Mouse (Mus musculus) neural tube, embryonic 10.5 days (tissue): ENCODE measurements around the gene Fhod1.
A peak's percentile ranks its signal among the peaks of the same experiment; 100 is the strongest.

ENCODE experiments used
- DNase-seq: peaks from one replicate; pipeline ENCODE4 v3.0.0-alpha.2; 2017; ENCODE audit warnings: low spot score; ENCODE audit errors: extremely low spot score

The Fhod1 gene

DNA sequence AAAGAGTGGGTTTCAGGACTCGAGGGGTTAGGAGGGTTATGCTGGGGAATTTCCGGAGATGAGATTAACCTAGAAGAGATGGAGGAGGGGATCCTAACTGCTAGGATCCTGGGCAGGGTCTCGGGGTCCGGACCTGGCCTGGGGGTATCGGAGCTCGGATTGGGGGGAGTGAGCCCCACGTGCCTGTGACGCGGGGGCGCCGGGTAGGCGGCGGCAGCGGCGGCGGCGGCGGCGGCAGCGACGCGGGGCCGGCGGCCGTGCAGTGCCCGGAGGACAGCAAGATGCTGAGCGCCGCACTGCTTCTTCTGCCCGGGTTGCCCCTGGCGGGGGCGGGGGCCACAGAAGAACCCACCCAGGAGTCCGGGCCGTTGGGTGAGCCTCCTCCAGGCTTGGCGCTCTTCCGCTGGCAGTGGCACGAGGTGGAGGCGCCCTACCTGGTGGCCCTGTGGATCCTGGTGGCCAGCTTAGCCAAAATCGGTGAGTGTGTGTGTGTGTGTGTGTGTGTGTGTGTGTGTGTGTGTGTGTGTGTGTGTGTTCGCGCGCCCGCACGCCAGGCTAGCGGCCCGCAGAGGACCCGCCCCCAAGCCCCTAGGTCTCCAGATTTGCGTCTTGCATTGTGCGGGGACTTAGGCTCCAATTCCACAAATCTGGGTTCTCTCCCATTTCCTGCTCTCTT lies 1.5 kb upstream of the Fhod1 start:
- DNase-seq, result no peak

DNA sequence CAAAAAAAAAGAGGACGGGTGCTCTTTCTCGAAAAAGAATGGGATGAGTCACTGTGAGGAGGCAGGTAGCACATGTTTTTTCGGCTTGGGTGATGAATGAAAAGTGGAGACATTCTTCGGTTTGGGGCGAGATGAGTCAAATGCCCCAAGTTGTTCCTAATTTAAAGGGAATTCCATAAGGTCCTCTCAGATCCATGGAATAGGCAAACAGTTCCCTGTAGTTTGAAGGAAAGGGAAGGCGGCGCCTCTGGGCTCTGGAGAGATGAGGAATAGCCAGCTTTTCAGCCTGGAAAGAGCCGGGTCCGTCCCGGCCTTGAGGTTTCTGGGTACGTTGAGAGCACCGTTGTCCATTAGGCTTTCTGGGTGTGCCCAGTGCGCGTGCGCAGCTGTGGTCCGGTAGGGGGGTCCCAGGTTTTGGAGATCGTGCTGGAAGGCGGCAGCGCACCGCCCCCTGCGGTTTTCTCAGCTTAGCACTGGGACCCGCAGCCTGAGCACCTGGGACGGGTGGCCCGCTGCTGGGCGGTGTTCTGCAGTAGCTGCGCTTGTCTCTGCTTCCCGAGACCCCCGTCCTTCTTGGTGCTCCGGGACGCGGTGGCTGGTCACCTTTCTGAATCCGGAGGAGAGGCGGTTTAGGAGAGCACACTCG lies 820 bp upstream of the Fhod1 start, which contains the start of gene Slc9a5:
TSS of gene Slc9a5 (plus strand) at position 394 of the 646 bp plus-strand sequence.
- DNase-seq, result peak; percentile 84

DNA sequence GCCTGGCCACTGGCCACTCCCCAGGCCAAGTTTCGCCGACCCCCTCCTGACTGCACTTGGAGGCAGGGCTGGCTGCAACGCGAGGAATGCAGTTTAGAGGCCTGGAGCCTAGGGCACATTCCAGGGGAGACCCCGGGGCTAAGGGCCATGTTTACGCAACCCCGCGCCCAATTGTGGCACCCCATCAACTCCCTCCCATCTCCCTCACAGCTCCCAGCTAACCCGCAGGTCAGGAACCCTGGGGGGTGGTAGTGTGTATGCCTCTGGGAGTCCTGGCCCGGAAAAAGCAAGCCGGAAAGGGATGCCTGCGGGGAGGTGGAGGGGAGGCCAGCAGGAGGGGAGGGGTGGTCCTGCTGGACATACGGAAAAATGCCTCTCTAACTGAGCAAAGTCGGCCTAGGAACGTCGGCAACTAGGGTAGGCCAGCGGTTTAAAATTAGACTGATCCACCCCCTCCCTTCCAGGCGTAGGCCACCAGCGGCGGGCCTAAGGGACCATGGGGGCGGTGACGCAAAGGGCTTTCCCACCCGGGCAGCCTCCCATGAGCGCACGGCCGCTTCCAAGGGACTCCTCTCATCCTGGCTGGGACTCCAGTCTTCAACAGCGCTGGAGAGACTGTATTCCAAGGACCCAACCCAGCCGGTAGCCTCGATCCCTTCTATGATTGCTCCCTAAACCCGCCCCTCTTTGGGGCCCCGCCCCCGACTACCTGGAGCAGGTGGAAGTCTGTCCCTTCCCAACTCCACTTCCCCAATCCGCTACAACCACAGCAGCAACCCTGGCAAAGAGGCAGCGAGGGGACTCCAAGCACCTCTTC lies 934 bp downstream of the Fhod1 start:
- peak; percentile 55 for DNase-seq

DNA sequence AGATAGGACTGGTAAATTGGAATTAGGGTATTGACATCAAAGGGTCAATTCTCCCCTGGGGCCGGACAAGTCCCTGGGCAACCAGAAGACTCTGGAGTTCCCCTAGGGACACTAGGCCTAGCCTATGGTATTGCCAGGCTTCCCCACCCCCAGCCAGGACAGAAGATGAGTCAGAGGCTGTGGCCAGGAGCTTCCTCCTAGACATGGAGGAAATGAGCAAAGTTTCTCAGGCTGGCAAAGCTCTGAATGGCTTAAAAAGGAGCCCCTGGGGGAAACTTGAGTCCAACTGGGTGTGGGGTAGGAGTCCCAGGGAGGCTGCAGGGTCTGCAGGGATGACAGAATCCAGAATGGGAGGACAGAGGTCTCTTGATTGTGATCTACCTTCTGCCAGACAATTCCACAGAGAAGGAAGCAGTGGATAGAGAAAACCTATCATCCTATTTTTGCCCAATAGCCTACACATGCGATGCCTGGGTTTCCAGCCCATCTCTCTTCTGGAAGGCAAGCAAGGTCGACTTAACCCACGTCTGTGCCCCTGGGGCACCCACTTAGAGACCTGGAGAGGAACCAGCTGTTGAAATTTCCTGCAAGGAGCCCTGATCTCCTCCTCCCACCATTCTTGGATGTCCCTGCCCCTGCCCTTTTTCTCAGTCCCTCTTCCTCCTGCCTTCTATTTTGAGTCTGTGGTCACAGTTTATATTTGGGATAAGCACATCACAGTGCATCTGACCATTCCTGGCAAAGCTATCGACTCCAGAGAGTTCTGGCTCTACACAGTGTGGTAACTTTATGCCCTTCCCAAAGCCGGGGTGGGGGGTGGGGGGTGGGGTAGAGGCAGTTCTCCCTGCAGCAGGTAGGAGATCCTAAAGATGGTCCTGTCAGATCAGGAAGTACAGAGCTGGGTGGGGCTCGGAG lies 2.4 kb downstream of the Fhod1 start:
- DNase-seq, result no peak

DNA sequence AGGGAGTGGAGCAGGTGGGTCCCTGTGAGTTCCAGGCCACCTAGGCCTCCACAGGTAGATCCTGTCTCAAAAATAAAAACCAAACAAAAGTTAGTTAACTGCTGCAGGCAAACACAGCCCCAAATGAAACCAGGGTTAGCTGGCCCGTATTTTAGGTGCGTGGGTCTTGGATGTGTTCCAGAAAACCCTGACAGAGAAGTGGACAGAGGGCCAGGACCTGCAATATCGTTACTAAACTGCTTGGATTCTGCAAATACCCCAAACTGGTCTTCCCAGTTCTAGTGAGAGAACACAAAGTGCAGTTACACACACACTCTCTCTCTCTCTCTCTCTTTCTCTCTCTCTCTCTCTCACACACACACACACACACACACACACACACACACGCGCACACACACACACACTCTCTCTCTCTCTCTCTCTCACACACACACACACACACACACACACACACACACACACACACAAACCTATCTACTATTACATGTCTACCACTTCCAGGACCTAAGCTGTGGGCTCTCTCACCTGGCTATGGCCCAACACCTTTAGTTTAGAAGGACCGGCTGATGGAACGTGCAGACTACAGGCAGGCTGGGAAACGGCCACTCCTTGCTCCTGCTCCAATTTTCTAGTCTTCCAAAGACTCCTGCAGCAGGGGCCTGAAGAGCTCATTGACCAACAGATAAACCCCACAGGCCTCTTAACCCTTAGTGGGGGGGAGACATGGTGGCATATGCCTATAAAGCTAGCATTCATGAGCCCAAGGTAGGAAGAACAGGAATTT lies 3.8 kb downstream of the Fhod1 start:
- DNase-seq, result no peak

DNA sequence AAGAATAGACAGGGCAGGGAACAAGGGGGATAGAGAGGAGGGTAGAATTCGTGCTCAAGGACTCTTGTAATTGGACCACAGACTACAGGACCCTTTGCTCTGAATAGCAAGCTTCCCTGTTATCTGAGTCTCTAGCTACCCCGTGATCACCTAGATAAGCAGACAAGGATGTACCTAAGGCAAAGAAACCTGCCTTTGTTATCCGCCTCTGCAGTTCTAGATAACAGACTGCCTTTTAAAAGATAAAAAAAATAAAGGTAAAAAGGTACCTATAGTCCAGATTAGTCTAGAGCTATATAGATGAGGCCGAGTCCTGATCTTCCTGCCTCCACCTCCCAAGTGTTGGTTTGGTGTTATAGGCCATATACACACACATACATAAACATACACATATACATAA lies 5.0 kb downstream of the Fhod1 start:
- DNase-seq, result no peak

DNA sequence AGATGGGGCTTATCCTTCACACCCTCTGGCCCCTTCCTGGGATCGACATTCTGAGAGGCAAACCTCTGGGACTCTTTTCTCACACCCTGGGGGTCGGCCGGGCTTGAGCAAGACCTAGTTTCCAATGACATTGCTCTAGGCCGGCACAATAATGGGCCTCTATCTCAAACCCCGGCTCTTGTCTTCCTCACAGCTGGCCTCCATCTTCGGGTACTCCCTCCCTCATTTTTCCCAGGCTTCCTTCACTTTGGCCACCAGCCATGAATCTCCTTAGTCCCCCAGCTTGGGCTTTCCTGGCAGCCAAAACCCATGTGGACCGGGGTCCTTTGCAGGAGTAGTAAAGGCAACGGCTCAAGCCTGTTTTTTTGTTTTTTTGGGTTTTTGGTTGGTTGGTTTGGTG lies 6.4 kb downstream of the Fhod1 start:
- DNase-seq, result no peak

DNA sequence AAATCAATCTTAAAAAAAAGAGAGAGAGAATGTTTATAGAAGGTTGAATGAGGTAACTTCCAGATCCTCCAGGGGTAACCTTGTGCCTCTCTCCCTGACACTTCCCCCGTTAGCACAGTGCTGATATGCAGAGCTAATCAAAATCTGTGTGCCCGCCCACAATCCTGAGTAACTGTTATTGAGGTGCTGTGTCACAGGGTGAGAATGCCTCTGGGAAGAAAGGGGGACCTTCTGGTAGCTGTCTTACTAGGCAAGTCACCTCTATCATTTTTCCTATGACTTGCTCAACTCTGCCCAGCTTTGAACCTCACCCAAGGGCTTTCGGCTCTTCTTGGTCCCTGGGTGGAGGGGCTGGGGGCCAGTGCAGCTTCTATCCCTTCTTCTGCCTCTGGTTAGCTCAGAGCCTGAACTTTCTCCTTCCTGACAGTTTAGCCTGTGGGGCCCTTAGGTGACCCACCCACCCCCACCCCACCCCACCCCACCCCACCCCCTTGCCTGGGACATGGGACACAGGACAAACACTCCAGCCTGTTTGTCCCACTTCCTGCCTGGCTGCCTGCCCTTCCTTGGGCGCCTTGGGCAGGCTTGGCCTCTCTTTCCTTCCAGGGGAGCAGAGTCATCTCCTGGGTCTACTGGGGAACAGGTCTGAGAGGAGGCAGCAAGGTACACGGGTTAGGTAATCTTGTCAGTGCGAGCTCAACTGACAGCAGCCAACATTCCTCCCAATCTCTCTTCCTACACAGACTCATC lies 7.7 kb downstream of the Fhod1 start:
- DNase-seq, result no peak

DNA sequence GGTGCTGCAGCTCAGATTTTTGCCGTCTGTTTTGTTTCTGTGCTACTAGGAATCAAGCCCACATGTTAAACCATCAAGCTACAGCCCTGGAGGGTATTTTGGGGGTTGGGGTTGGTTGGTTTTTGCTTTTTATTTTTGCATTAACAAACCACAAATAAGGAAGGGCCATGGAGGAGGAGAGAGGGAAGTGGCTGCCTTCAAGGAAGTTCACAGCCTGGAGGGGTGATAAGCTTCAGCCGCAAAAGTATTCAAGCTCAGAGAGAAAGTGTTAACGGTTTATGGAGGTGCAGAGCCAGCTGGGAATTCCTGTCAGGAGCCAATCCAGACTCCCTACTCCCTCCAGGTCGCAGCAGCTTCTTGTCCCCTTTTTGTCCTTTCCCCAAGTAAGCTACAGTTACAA lies 8.8 kb downstream of the Fhod1 start:
- no peak for DNase-seq

DNA sequence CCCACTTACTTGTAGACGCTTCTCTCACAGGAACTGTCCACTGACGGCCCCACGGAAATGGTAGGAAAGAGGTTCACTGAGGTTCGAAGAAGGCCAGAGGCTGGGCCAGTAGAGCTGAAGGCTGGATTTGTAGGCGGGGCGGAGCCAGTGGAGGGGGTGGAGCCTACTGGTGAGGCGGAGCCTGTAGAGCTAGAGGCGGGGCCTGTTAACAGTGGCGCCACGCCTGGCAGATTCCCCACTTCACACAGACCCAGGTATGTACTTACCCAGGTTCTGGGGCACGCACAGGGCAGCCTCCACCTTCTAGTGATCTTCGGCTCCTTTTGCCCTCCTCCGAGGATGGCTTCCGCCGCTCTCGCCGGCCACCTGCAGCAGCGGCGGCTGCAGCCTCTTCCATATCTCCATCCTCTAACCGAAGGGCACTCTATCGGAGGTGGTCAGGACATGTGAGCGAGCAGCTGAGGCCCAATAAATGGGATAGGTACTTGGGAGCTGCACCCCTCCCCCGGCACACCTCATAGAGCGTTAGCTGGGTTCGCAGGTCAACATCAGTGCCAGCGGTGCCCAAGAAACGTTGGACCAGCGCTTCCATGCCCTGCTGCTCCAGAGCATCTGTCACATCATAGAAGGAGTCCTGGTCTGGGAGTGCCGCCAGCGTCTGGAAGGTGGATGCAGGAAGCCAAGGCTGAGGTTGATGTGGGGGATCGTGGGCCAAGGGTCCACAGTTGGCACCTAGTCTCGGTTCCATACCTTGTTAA lies 11.2 kb downstream of the Fhod1 start:
- DNase-seq, result no peak

DNA sequence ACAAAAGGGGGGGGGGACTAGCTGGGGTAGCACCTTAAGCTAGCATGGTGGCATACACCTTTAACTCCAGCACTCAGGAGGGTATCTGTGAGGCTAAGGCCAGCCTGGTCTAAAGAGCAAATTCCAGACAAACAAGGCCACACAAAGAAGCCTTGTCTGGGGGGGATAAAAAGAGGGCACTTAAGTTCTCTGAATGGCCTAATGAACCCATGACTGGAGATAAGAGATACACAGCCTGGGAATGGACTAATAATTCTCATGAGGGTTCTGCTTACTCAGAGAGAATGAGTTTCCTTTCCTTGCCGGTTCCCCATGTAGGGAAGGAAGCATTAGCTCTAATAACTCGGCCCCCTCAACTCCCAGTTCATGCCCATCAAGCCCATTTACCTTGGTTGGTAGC lies 15.2 kb downstream of the Fhod1 start:
- no peak for DNase-seq

DNA sequence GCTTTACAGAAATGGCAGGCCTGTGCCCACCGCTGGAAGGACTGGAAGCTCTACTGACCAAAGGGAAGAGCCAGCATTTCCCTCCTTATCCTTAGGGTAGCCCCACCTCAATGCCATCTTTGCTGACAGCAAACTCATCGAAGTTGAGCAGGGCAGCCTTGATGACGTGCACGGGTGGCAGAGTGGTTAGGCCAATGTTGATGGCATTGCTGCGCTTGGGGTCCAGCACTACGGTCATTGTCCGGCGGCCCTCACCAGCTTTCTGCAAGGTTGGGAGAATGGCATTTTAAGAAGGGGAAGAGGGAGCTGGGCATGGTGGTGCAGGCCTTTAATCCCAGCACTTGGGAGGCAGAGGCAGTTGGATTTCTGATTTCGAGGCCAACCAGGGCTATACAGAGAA lies 15.8 kb downstream of the Fhod1 start:
- DNase-seq, result no peak

DNA sequence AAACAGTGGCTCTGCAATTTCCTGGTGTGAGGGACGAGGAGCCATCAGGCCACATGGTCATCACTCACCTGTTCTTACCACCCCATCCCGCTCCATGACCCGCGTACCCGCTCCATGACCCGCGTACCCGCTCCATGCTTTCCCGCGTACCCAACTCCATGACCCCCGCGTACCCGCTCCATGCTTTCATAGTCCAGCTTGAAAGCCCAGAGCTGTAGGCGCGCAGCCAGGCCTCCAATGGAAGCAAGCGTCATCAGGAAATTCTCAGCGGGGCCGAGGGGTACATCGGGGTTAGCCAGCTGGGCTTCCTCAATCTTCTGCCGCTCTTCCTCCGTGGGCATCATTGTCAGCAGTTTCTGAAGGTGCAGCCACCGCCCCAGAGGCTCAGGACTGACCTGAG lies 16.3 kb downstream of the Fhod1 start:
- no peak for DNase-seq

DNA sequence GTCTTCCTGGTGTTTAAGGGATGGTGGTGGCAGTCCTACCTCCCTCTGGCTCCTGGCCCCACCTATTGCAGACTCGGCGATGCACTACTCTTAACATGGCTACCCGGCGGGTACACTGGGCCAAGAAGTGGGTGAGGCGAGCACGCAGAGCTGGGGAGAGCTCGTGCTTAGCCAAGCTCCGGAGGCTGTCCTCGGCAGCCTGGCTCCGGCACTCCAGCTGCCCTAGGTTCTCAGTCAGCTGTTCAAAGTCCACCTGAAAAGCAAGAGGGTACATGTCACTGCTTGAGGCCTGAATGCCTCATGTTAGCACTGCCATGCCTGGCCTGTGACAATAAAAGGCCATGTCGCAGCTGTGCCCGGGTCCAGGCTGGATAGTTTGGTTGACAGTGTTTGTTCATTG lies 17.4 kb downstream of the Fhod1 start:
- DNase-seq, result no peak

DNA sequence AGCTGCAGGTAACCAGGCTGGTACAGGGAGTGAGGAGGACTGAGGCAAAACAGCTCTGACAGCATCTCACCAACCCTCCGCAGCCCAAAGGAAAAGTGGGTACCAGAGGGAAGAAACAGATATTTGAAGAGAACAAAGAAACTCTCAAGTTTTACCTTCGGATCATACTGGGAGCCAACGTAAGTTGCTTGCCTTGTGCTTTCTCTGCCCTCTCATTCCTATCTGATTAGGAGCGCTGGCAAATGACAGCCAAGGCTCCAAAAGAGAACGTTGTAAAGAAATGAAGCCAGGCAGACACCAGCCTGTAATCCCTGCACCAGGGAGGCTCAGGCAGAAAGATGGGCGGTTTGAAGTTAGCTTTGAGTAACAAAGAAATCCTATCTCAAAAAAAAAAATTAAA lies 20.8 kb downstream of the Fhod1 start:
- no peak for DNase-seq

DNA sequence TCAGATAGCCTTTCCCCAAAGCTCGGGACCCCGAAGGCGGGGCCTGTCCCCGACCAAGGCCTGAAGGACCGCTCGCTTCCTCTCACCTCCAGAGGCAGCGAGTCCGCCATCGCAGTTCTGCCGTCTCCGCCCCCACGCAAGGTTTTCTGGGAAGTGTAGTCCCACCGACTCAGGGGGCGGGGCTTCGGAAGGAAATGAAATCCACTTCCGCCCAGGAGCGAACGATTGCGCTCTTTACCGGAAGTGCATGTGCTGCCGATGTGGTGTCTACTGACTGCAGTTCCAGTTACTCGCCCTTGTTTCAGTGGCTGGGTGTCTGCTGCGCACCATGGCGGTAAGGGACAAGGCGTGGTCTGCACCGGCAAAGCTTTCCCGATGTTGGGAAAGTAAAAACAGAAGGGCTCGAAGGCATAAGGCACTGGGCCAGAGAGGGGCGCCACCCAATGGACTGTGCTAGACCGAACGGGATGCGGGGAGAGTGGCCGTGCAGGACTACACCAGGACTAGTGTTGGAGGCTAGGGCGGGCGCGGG lies 21.5 kb downstream of the Fhod1 start, which contains the start of the genes Lrrc29 and Tmem208:
TSS of gene Lrrc29 (minus strand) at position 138 of the 532 bp plus-strand sequence.
TSS of gene Tmem208 (plus strand) at position 214 of the 532 bp plus-strand sequence.
- DNase-seq, result peak; percentile 95

DNA sequence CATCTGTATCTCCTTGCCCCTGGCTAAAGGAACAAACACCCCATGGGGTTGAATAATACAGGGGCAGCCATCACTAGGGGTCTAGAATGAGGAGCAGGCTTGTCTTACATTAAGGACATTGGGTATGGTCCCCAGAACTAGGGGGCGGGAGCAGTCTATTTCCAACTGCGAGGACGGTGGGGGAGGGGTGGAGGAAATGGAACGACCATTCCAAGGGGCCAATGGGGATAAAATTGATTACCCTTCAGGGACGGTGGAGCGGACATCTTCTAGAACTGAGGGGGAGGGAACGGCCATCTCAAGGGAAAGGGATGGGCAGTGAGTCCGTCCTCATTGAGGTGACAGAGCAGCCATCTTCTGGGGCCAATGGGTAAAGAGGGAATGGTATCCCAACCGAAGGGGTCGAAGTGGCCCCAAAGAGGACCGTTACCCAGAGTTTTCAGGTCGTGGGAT lies 22.1 kb downstream of the Fhod1 start:
- no peak for DNase-seq

DNA sequence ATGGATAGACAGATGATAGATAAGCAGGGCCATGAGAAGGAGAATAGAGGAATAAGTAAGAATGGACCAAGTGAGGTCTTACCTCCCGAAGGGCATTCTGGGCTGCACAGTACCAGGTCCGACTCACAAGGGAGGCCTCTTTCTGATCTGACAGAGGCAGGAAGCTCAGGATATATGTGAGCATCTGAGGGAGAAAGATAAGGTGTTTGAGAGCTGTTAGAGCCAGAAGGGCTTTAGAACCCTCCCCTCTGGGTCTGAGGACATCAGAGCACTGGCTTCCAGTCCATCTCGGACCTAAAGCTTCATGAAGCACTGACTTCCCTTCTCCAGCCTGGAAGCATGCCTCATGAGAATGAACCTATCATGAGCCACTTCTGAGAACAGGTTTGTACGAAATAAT lies 24.6 kb downstream of the Fhod1 start:
- DNase-seq, result no peak
